Mouse (Mus musculus) c-Kit-negative CD71-positive TER-119-positive erythroid progenitor cells, embryonic 14.5 days (primary cell): ENCODE data around the gene Creb5.

Experiments
- DNase-seq: peaks from one replicate; pipeline ENCODE4 v3.0.0-alpha.2; 2013; ENCODE audit warnings: low read depth, low spot score

Creb5 gene

GRCm38 (mm10) chr6:53545483-53545900 is 258.4 kb downstream of the Creb5 start:
- DNase-seq = no peak

DNA sequence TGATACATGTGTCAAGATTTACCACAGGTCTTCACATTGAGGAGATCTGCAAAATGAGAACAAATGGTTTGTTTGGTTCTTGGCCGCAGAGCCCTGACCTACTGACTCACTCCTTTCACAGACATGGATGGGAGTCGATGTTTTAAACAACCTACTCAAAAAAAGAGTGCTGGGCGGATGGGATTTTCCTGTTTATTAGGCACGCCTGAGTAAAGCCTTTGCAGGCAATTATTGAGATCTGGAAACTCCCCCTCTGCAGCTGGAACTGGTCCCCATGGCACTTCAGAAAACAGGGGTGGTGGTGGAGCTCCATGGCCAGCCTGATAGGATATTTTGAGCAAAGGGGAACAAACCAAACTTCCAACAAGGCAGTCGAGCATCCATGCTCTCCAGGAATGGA is 258.9 kb downstream of the Creb5 start:
- DNase-seq = no peak

GRCm38 (mm10) chr6:53548236-53548635 is 261.2 kb downstream of the Creb5 start:
- no peak for DNase-seq

- no peak for DNase-seq
Observed at GRCm38 (mm10) chr6:53549409-53549808, 262.3 kb downstream of the Creb5 start.

DNA sequence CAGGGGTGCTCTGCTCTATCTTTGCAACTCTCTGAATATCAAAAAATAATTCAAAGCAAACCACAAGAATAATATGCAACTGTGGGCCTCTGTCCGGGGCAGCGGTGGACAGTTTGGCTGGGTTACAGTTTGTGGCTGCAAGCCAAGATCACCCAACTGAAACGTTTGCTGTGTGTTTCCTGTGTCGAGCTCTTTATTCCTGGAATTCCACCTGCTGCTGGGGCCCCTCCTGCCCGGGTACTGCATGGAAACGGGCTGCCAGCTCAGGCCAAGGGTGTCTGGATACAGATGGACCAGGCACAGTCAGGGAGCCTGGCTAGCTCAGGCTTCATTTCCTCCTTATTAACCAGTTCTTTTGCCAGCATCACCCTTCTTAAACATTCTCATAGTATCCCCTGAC is 269.0 kb downstream of the Creb5 start:
- no peak for DNase-seq

DNA sequence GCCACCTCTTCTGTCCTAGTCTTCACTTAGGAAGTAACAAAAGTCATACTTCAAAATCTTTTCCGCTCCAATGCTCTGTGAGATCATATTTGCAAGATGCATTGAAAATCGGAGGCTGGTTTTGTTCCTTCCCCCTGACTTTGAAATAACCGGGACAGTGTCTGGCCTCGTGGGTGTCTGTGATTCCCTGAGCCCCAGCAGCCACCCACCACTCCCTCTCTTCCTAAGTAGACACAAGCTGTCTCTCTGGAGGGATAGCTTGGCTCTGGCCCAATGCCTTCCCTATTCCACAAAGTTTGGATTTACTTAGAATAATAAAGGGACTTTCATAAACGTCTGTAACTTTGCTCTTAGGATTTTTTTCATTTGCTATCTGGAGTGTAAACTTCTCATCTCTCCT is 273.9 kb downstream of the Creb5 start:
- DNase-seq = no peak

DNA sequence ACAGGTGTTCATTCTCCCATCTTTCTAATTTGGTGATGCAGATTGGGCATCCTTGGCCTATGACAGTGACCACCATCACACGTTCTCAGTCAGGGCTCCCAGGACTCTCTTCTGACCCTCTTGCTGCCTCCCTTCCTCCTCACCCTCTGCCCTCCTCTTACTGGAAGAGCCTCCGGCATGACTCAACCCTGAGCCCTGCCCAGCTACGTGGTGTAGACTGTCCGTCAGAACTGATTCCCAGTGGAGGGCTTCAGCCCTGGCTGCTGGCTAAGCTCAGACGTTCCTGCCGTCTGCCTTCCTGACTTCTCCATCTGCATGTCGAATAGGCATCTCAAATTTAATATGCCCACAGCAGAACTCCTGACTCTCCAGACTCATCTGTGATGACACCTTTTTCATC is 275.5 kb downstream of the Creb5 start:
- DNase-seq = no peak

GRCm38 (mm10) chr6:53563546-53564185 is 276.6 kb downstream of the Creb5 start:
- no peak for DNase-seq

GRCm38 (mm10) chr6:53569436-53569835 is 282.4 kb downstream of the Creb5 start:
- no peak for DNase-seq

GRCm38 (mm10) chr6:53570906-53571305 is 283.8 kb downstream of the Creb5 start:
- DNase-seq = no peak

DNA sequence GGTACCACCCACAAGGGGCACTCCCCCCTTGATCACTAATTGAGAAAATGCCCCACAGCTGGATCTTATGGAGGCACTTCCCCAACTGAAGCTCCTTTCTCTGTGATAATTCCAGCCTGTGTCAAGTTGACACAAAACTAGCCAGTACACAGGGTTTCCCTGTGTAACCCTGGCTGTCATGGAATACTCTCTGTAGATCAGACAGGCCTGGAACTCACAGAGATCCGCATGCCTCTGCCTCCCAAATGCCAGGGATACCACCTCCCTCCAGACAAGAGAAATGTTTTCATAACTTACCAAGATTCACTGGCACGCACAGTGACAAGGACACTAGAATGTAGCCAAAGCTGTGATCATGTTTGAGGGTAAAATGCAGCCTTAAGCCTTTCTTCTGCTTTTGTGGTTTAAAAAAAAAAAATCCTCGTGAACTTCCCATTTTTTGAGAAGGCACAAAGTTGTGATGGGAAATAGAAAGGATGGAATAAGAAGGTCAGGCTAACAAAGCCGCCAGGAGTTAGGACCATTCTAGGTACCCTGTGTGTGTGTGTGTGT is 284.6 kb downstream of the Creb5 start:
- no peak for DNase-seq

GRCm38 (mm10) chr6:53572456-53572855 is 285.4 kb downstream of the Creb5 start:
- no peak for DNase-seq

GRCm38 (mm10) chr6:53572979-53573710 is 286.1 kb downstream of the Creb5 start:
- DNase-seq = no peak

DNA sequence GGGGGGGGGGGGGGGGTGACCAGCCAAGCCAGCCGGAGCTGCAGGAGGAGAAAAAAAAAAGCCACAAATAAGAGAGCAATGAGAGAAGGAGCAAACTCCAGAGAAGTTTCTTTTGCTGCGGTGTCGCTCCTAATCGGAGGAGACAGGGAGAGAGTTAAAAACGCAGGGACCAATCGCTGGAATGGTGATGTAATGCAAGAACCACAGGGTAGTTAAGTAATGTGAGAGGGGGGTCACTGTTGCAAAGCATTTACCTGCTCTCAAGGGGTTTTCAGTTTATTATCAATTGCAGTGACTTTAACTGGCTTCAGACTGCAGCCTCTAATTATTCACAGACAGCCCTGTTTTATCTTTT is 286.6 kb downstream of the Creb5 start:
- DNase-seq = no peak

GRCm38 (mm10) chr6:53574097-53574496 is 287.0 kb downstream of the Creb5 start:
- DNase-seq = no peak

DNA sequence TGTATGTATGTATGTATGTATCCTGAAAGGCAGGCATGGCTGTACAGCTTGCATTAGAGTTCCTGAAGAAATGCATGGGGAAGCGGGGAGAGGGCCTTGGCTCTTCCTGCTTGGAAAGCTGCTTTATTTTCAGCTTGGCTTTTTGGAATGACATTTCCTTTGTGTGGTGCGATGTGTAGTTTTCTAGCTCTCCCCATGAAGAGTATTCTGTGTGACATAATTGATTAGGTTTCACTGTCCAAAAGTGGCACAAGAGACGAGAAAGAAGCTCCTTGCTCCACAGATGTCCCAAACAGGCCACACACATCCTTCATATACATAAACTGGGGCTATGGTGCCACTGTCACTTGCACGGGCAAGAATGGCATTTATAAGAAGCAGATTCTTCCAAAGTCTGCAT is 288.1 kb downstream of the Creb5 start:
- DNase-seq = no peak

DNA sequence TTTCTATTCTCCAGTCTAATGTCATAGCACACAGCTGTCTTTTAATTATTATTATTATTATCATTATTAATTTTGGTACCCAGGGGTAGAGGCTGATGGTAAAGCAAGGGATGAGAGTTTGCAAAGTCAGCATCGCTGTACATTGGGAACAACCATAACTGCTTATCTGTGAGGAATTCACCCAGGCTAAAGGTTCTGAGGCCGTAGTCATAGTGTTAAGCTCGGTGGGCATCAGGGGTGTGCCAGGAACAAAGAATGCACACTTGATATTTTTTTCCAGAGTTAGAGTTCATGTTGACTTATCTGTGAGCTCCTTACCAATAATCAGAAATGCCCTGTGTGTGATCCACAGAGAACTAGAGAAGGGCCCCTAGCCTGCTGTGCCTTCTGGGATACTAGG is 288.8 kb downstream of the Creb5 start:
- no peak for DNase-seq

DNA sequence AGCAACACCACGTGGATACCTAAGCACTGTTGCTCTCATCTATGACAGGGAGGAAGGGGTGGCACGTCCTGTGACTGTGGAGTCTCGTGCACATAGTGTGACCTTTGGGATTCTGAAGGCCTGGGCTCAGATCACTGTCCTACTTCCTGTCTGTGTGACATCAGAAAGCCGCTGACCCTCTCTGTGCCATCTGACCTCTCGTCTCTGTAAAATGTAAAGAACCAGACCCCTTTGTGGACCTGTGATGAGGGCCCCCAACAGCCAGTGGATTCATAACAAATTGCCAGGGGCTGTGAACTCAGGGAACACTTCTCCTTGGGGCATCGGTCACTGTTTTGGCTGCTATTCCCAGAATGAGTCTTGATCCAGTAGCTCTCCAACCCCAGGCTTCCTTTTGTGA is 289.8 kb downstream of the Creb5 start:
- DNase-seq = no peak

GRCm38 (mm10) chr6:53577776-53578175 is 290.7 kb downstream of the Creb5 start:
- no peak for DNase-seq

- DNase-seq = no peak
Observed at GRCm38 (mm10) chr6:53580346-53580745, 293.3 kb downstream of the Creb5 start.

DNA sequence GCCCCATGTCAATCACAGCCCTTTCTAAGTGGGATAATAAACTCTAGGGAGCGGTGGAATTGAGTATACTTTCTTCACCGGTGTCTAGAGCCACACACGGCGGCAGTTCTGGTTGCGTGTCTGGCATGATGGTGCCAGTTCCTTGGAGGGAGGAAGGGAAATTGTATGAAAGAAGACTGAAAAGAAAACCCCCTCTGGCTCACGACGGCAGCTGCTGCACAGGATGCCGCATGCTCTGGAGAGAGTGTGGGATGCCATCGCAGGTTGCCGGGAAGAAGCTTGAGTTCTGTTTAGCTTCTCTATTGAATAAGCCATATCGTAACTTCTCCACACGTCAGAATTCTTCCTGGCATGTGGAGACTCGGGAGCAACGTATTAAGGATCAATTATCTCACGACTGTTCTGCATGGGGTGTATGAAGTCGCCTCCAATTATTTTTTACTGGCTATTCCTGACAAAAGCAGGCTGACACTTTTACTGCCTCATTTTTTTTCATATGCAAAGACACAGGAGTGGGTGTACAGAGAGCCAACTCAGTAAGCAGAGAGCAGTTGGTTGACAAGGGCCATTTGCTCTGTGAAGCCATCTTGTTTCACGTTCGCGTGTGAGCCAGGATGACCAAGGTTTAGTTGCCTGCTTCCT is 296.3 kb downstream of the Creb5 start:
- no peak for DNase-seq

DNA sequence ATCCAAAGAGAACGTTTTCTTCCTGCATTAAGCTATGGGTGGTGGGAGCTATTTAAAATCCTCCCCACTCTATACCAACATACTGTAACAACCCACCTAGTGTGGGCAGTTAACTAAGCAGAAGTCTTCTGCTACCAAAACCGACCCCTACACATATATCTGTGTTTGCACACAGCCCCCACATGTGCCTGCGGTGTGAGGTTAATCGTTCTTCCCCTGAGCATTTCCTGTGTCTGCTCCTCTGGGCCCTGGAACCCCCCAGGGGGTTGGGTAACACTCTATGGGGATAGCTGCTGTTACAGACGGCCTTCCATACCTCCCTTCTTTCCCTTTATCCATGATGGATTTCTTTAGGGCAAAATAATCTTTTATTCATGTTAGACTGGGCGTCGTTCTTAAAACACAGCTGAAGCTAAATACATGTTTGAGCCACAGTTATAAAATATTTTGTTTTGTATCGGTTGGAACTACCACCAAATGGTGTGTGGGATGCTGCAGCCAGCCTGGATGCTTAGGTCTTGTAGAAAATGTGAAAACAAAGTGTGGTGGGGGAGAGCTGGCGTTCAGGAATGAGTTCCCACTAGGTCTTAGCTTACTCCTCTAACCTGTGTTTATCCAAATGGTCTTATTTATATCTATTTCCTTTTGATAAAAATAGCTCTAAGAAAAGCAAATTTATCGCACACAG is 297.8 kb downstream of the Creb5 start:
- DNase-seq = no peak
